Mouse (Mus musculus): ENCODE results near the gene Gm17304. TPM values are rescaled to one million over a fixed set of nuclear protein-coding genes. Genes with fewer than 3 reads are reported as not detected.

Gm17304 gene
- total RNA-seq (2021), result not detected

DNA sequence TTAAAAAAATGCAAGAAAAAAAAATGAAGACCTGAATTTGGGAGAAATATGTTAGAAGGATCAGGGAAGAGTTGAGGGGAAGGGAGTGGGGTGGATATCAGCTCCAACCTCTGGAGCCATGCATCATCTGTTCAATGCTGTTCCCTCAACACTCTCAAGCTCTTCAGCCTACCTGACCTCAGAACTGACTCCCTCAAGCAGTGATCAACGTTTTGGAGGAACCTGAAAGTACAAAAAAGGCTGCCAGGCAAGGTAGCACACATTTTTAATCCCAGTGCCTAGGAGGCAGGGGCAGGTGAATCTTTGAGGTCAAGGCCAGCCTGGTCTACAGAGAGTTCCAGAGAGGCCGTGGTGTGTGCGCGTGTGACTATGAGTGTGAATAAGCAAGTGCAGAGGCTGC lies at the start of gene Gm17304:
Gm17304 (plus strand) TSS at position 301 of the 400 bp plus-strand sequence.
- no peak for DNase-seq

DNA sequence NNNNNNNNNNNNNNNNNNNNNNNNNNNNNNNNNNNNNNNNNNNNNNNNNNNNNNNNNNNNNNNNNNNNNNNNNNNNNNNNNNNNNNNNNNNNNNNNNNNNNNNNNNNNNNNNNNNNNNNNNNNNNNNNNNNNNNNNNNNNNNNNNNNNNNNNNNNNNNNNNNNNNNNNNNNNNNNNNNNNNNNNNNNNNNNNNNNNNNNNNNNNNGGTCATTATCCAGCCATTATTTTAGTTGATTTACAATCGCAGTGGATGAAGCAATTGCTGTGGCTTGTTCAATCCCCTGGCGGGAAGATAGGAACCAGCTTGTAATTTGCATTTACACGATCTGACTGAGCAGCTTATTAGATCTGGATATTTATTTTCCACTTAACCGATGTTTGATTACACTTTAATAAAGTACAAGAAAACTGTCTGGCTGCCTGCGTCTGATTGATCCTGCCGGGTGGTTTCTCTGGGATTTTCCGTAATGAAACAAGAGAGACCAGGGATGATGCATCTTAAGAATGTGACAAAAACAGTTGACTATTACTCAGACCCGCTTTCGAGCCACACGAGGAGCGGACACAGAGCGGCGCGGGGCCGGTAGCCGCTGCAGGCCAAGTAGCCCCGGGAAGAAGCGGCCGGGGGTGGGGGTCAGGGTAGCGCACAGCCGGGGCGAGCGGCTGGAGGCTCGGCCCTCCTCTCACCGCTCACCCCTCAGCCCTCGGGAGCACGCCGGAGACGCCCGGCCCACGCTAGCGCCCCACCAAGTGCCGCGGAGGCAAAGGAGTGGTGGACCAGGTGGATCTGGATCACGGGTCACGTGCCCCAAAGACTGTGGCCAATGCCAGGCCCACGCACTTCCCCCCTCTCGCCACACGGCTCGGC lies 48.0 kb upstream of the Gm17304 start:
- peak; percentile 19 to 26 for DNase-seq

DNA sequence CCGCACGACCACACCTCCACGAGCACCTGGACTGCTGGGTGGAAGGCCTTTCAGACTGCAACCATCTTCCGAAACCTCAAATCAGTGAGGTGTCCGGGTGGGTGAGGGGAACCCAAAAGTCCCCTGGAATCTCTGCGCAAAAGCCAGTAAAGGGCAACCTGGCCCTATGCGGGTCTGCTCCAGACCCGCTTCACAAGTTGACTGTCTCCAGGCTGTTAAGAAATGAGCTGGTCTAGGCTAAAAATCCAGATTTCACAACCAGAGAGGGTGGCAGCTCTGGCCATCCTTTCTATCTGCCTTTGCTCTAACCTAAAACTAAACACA lies 47.4 kb upstream of the Gm17304 start:
- DNase-seq, result no peak

DNA sequence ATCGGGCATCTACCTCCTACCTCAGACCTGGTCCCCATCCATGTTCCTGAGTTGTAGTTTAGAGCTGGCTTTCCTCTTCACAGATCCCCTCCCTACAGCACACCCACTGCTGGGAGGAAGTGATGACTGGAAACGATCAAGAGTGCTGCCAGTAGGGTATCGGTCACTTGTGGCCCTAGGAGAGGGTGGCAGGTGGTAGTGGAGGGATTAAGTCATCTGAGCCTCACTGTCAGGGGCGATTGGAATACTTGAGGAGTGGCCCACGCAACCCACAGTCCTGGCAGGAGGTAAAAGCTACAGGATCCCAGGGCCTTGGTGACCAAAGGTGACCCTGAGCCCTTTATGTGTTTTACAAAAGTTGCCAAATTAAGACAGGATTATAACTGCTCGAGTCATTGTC lies 42.9 kb upstream of the Gm17304 start:
- DNase-seq, result no peak

DNA sequence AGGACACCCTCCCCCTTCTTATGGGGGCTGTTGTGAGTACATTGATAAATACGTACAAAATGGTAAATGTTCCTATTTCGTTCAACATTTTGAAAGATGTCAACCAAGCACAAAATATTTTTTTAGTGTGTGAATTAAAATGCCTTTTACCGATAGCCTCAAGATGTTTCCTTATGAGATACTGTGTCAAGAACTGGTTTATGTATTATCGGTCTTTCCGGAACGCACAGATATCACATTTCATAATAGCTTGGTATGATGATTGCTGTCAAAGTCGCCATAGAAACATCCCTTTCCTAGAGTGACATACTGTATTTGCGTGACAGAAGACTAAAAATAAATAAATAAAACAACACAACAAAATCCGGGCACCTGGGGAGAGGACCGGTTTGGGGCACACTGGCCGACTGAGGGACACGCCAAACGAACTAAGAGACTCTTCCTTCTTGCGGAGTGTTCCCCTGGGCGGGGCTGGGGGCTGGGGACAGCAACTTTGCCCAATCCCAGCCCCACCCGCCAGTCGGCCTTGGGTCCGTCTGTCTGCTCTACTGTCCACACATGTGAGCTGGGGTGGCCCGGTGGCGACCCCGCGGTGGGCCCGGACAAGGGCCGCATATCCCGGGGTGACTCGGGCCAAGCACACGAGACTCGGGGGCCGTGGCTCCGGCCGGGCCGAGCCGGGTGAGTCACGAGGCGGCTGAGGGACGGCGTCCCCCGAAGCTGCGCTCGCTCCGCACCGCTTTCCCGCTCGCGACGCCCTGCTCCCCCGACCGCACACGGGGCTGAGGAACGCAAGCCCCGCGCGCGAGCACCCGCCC lies 34.9 kb upstream of the Gm17304 start:
- peak; percentile 13 to 25 for DNase-seq

DNA sequence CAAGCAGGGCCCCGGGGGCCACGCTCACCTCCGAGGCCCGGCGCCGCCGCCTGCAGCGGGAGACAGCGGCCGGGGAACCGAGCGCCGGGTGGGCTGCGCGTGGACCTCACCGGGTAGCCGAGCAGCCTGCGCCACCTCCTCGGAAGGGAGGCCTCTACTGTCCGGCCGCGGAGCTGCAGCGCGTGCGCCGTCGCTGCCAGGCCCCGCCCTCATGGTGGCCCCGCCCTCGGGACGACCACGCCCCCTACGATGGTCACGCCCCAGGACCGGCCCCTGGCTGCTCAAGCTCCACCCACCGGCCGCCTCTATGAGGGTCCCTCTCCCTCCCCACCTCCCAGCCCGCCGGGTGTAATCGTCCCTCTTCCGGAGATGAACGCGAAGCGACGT lies 34.3 kb upstream of the Gm17304 start:
- peak; percentile 80 to 83 for DNase-seq

DNA sequence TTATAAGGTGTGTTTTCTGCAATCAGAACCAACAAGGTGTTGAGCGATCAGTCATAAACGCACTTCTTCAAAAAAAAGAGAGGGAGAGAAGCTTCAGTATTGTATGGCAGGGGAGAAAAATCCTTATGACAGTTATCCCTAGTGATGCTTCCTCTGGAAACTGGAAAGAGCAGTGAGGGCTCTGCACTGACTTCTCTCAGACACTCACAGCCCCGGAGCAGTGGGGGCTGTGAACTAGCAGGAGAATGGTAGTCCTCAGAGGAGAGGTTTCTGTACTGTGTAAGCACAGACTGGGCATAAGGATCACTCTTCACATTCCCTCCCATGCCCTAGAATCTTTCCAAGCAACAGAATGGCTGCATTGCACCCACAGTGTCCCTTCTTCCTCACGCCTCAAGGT lies 33.8 kb upstream of the Gm17304 start:
- DNase-seq, result no peak

DNA sequence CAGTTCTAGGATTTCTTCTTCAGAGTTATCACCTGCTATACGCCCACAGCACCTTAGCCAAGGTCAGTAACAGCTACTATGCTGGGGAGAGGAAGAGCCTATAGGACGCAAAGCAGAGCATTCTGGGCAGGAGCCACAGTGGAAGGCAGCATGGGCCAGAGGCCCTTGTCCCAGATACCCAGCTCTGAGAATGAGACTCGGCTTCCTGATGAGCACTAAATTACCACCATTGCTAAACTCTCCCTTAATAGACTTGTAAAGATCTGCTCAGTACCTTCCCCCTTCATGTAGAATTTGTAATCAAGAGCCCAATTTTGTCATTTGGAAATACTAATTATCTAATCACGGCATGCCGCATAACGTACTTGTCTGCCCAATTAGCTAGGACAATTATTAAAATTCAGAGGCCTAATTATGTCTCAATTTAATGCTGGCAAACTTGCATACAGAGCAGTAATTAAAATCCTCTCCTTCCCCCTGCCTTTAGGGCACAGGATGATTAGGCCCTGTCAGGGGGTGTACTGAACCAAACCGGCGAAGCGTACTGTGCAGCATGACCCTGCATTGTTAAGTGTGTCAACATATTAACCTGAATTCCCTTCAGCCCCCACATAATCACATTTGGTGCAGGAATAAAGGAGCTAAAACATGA lies 31.5 kb upstream of the Gm17304 start:
- DNase-seq, result no peak

DNA sequence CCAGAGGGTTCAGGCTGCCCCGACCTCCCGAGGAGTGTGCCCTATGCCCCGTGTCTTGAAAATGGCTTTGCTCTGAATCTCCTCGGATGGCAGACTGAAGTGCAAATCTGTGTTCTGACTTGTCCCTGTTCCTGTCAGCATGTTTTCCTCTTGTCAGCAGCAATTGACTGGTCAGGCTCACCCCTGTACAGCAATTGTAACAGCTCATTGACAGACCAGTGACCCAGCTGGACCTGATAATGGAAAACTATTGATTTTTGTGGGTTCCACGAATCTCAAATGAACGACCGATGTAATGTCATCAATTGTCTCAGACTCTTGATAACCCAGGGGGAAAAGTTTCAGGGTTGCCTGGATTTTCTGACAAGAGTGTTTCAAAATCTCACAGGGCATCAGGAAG lies 28.0 kb upstream of the Gm17304 start:
- no peak for DNase-seq

DNA sequence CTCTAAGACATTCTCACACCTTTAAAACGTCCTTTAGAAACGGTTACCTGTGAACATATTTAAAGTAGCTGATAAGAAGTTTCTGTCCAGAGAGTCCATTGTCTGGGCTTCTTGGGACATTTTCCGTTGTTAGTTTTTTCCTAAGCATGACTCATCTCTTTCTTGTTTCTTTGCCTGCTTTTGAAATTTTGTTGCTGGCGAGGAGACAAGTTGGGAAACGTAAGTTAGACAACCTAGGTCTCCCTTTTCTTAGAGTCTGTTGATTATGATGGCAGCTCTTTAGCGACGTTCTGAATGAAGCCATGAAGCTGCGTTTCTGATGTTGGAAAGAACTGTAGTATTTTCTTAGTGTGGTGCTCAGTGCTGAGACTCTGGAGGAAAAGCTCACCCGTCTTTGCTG lies 19.9 kb upstream of the Gm17304 start:
- DNase-seq, result no peak

DNA sequence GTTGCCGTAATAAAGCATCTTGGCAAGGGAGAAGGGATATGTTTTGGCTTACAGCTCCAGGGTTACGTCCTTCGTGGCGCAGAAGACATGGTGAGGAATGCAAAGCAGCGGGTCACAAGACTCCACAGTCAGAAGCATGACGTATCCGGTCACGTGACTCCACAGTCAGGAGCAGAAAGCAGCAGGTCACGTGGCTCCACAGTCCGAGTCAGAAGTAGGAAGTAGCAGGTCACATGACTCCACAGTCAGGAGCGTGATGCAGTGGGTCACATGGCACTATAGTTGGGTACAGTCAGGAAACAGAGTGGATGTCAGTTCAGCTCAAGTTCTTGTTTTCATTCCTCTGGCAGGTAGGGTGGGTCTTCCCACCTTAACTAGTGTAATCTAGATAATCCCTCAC lies 19.2 kb upstream of the Gm17304 start:
- DNase-seq, result no peak

DNA sequence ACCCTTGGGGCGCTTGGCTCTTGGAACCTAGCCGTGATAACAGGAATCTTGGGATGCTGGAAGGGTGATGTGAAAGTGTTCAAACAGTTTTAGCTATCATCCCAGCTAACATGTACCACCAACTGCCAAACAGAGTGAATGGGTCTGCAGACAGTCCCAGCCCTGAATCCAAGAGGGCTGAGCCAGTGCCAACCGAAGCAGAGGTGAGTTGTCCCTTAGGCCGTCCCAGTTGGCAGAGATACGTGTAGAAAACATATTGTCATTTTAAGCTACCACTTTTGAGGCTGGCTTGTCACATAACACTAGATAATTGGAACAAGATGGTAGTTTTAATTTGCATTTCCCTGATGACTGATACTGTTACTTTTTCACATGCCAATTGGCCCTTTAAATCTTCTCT lies 18.2 kb upstream of the Gm17304 start:
- no peak for DNase-seq

DNA sequence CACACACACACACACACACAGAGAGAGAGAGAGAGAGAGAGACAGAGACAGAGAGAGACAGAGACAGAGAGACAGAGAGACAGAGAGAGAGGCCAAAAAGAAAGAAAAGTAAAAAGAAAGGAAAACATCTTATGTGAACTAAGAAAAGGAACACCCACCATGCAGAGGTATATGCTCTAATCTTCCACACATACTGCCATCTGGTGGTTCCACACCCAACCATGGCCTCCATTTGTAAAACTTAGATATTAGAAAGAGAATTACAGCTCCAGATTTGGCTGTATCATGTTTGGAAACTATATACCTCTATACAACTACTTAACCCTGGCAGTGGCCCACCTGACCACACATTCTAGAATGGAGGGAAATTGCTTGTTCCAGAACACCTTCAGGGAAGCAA lies 14.5 kb upstream of the Gm17304 start:
- no peak for DNase-seq

DNA sequence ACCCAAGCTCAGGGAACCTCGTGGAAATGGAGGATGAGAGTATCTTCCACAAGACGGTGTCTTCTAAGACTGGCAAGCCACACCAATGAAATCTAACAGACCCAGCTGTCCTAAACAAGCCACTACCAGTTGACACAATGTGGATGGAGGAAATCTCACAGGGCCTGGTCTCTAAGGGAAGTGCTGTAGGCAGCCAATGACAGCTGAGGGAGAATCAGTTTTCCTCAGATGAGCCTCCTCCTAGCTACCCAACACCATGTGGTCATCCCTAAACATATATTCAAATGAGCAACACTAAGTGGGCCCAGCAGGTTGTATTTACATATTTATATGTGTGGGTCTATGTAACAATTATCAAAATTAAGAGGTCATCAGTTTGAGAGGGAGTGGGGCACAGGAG lies 11.4 kb upstream of the Gm17304 start:
- DNase-seq, result no peak

DNA sequence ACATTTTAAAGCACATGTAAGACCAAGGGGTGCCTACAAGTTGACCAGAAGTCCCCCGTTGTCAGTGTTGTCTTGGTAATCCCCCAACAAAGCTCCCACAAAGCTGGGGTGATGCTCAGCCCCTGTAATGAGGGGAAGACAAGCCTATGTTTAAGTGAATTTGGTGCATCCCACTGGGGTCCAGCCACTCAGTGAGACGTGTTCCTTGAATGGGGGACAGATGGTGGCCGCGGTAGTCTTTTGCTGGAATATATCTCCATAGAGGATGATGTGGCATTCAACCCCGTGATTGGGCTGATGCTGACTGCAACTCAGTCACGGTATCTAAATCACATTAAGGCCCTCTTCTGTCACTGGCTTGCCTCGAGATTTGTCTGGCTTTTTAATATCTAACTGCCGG lies 9.4 kb upstream of the Gm17304 start:
- DNase-seq, result no peak

DNA sequence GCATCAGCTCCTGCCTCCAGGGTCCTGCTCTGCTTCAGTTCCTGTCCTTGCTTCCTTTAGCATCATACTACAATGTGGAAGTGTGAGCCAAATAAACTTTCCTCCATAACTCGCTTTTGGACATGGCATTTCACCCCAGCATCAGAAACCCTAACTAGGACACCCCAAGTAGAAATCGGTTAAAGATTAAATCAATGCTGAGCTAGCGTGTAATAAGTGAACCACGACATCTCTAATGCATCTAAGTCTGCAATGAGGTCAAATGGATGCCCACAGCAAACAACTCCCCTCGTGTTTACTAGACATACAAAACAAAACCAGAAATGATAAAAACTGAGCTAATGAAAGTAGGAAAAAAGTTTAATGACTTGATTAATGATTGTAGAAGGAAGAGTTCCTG lies 4.5 kb upstream of the Gm17304 start:
- DNase-seq, result no peak

DNA sequence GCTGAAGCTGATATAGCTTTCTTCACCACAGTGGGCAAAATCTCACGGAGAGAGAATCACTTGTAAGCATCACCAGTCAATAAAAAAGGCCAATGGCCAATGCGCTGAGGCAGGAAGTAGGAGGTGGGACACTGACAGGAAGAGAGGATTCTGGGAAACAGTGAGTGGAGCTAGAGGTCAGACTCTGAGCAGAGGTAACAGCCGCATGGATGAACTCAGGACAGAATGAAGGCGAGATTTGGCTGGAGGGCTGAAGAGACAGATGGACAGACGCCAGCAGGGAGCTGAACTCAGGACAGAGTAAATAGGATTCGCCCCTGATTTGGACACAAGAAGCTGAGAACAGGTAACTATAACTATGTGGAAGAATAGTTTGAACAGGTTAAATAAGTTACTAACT lies 3.8 kb upstream of the Gm17304 start:
- no peak for DNase-seq

DNA sequence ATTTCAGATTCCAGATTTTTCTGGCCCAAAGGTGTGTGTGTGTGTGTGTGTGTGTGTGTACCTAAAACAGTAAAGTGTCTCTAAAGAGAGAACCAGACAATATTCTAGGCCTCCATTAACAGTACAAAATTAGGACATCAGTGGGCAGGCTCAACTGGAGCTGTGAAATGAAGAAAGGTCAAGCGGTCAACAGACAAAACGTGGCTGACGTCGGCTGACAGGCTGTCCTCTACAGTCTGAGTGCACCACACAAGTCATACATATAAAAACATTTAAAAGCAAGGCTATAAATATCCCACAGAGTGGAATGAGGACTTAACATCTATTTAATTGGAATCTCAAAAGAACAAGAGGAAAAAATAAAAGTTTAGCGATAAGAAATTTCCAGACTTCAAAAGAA lies 1.8 kb upstream of the Gm17304 start:
- DNase-seq, result no peak

DNA sequence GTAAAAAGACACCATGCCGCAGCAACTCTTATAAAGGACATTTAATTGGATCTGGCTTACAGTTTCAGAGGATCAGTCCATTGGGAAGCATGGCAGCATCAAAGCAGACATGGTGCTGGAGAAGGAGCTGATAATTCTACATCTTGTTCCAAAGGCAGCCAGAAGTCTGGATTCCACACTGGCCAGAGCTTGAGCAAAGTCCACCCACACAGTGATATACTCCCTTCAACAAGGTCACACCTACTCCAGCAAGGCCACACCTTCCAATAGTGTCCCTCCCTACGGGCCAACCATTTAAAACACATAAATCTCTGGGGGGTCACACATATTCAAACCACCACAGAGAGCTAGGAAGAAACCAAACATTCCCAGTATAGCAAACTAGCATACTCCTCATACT lies 3.3 kb downstream of the Gm17304 start:
- no peak for DNase-seq

DNA sequence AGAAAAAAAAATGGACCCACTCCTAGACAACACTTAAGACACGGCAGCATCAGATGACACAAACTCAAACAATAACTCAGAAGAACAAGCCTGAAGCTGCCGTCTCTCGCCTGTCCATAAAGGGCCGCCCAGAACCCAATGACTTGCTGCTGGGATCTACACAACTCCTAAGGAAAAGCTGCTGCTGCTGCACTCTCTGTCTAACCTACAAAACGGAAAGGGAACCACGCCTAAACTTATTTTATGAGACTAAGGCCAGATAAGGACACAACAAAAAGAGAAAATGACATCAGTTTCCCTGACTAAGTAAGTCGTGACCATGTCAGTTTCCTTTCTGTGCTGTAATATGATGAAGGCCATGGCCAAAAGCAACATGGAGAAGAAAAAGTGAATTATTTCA lies 5.7 kb downstream of the Gm17304 start:
- no peak for DNase-seq

DNA sequence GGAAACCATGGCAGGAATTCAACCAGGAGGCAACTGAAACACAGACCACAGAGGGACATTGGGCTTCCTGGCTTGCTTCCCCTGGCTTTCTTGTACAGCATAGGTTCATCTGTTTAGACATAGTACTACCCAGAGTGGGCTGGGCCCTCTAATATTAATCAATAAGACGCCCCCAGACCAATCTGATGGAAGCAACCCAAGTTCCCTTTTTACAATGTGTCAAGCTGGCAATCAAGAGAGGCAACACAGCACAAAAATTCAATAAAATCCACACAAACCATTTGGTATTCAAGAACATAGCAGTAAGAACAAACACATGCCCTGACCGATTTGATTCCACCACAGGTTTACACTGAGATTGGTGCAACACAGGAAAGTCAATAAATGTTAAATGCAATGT lies 6.1 kb downstream of the Gm17304 start:
- peak; percentile 13 to 39 for DNase-seq

DNA sequence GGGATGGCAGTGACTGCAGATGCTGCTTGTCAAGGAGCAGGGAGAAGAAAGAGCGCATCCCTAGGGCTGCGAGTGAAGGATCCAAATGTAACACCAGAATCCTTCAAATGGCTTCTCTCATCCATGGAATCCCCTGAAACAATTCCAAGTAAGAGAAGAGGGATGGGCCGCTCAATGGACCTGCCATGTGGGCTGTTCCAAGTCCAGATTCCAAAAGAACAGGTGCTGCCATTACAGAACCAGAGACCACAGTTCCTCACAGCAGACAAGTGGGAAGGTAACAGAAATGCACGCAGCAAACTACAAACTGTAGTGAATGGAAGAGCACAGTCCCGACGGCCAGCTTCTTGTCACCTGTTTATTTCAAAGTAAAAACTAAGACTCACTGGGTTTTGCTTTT lies 11.5 kb downstream of the Gm17304 start:
- DNase-seq, result no peak

DNA sequence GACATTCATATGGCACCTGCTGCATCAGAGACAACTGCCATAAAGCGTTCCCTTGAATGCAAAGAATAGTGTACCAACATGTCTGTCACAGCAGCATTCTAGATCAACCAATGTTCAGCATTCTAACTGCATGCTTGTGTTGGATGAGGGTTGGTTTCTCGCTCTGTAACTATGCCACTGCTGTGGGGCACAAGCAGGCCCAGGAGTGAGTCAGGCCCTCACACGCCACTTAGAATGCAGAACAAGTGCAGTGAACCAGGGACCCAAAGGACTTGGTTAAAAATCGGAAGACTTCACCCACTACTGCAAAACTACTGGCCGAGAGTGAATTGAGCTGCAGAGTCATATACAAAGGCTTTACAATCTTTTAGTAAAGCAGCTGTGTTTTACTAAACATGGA lies 13.3 kb downstream of the Gm17304 start:
- DNase-seq, result no peak

DNA sequence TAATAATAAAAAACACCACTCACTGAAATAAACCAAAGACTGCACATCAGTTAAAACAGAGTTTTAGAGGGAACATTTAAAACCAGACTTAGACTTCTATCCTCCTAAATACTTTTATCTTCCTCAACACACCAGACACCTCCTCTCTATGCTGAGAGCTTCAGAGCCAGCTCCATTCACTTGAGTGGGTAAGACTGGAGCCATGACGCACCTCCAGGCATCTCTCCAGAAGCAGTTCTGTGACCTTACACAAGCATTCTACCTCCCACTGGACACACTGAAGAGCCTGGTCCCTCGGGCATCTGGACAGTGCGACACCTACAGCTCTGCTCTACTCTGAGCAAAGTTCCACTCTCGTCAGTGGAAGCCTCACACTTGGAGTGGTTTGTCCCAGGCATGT lies 14.4 kb downstream of the Gm17304 start:
- no peak for DNase-seq
